Mouse (Mus musculus) megakaryocyte-erythroid progenitor cell, adult 5 weeks (primary cell): Measurements from ENCODE around the gene Olfr560. TPM values are rescaled to one million over a fixed set of nuclear protein-coding genes. Genes with fewer than 3 reads are reported as not detected.

Experiments
- polyA plus RNA-seq: library from polyadenylated mRNA; stranded (reverse); fragments of >175 nt; gene quantifications from 2 replicates; pipeline ENCODE4 v1.2.3, GENCODE M21; 2012

Gene Olfr560
- polyA plus RNA-seq, result not detected in 2 replicates

DNA sequence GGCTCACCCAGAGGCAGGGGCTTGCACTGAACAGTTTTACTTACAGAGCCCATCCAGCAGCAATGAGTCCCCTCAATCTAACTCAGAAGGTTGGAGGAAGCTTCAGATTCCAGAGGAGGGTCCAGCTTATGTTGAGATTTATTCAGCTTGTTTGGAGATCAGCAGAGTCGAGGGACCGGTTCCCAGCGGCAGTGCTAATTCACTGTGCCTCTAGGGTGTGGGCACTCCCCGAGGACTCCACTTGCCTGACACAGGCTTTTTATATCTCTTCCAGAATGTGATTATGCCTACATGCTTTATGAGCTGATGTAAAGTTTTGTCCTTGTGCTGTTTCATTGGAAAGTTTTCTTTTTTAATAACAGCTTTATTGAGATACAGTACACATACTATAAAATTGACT lies at the start of gene Olfr560, which contains the start of gene Olfr78:
Gene Olfr560, minus strand, starts transcription at position 101 of the 400 bp plus-strand sequence.
Gene Olfr78, minus strand, starts transcription at position 206 of the 400 bp plus-strand sequence.

DNA sequence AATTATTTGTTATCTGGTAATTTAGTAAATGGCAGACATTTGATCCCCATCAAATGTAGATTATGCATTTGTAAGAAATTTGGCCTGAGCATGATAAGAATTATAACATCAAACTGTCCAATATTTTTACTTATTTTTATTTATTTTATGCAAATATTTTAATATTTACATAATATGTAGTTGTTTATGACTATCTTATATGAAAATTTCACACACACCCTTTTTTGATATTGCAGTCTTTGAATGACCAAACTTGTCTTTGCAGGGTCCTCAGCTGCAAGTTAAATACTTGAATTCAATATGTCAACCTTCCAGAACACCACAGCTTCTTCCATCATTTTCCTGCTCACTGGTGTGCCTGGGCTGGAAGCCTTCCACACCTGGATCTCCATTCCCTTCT lies 44.0 kb upstream of the Olfr560 start, which contains the start of gene Olfr564:
Gene Olfr564, plus strand, starts transcription at position 301 of the 400 bp plus-strand sequence.

DNA sequence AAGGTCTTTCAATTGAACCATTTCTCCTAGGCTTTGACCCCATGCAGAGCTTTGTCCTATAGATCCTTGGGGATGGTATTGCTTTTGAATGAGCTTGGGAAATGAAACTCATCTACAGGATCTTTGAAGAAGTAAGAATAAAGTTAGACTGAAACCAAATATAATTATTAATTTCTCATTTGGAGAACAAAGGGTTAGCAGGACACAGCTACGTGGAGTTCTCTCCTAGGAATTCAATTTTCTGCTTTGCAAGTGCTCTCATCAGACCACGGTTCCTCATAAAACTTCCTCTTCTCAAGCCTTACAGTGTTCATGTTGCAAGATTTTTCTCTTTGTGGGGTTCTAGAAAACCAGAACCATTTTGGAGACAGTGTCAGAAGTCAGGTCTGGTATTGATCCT lies 11.8 kb upstream of the Olfr560 start, which contains the start of gene Olfr561:
Gene Olfr561, plus strand, starts transcription at position 301 of the 400 bp plus-strand sequence.

DNA sequence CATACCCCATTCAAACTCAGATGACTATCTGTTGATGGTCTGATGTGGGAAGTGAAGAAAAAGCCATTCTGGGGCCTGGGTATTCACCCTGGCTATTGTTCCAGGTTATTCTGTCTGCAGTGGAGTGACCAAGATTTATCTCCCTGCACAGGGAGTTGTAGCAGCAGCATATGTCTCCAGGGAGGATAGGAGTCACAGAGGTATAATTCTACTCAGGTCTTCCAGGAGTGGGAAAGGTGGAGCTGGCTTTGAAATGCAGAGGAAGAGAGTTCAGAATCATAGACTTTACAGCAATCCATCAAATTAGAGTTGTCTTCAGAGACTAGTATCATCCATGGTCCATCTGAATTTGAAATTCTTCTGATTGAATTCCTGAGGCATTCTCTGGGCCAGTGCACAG lies 31.8 kb downstream of the Olfr560 start, which contains the start of gene Olfr559:
Gene Olfr559, minus strand, starts transcription at position 101 of the 400 bp plus-strand sequence.

DNA sequence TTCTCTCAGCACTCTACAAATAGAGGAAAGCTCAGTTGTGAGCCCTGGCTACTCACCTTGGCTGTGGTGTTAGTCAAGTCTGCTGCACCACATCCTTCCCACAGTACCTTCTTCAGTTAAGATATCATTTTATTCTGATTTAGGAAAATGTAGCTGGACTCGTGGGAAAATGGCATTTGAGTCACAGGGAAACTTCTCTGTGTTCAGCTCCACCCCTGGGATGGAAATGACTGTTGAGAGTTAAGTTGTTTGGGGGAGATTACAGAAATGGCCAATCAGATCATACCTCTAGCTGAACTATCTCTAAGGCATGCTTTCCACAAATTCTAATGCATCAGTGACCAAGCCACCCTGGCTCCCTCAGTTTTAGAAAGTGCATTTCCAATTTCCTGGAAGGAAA lies 40.2 kb downstream of the Olfr560 start, which contains the start of gene Olfr33:
Gene Olfr33, minus strand, starts transcription at position 101 of the 400 bp plus-strand sequence.

DNA sequence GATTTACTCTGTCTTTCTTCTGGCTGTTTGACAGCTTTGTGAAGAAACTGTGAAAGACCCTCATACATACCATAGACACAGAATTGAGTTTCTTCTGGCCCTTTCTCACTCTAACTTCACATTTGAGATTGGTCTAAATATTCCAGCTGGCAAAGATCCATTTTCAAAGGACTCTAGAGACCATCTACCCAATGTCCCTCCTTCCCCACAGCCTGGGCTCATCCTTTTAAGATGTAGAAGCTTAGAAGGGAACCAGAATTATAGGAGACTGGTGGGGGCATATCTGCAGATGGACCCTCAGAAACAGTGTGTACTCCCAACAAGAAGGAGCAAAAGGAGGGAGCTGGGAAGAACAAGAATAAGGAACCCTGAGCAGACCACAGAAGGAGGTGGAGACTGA lies 57.3 kb downstream of the Olfr560 start, which contains the start of gene Olfr558:
Gene Olfr558, plus strand, starts transcription at position 301 of the 400 bp plus-strand sequence.

Other genes starting within 250 kb of the Olfr560 start
- gene Olfr547, start 224.6 kb downstream of the Olfr560 start, polyA plus RNA-seq, result not detected in 2 replicates
- not detected in 2 replicates for gene Olfr548-ps1, start 218.5 kb downstream of the Olfr560 start, polyA plus RNA-seq
- not detected in 2 replicates for gene Olfr549, start 209.5 kb downstream of the Olfr560 start, polyA plus RNA-seq
- gene Trim21, start 193.9 kb downstream of the Olfr560 start, polyA plus RNA-seq, result 6.4 and 9.6 TPM in 2 replicates
- gene Olfr550, start 187.9 kb downstream of the Olfr560 start, polyA plus RNA-seq, result not detected in 2 replicates
- 0.04 TPM in 1 of 2 replicates, not detected in the other for gene Olfr551, start 167.5 kb downstream of the Olfr560 start, polyA plus RNA-seq
- gene Olfr552, start 161.6 kb downstream of the Olfr560 start, polyA plus RNA-seq, result not detected in 2 replicates
- not detected in 2 replicates for gene Olfr553, start 141.1 kb downstream of the Olfr560 start, polyA plus RNA-seq
- gene Olfr554, start 120.9 kb downstream of the Olfr560 start, polyA plus RNA-seq, result not detected in 2 replicates
- gene Olfr555, start 100.5 kb downstream of the Olfr560 start, polyA plus RNA-seq, result not detected in 2 replicates
- not detected in 2 replicates for gene Olfr556, start 94.5 kb downstream of the Olfr560 start, polyA plus RNA-seq
- 1.6 and 1.8 TPM in 2 replicates for gene Trim68, start 72.0 kb downstream of the Olfr560 start, polyA plus RNA-seq
- gene Olfr557, start 63.5 kb downstream of the Olfr560 start, polyA plus RNA-seq, result not detected in 2 replicates
- gene Olfr558, start 57.2 kb downstream of the Olfr560 start, polyA plus RNA-seq, result not detected in 2 replicates
- gene Olfr33, start 40.3 kb downstream of the Olfr560 start, polyA plus RNA-seq, result not detected in 2 replicates
- gene Olfr559, start 31.9 kb downstream of the Olfr560 start, polyA plus RNA-seq, result not detected in 2 replicates
- 0.01 and 0.03 TPM in 2 replicates for gene Olfr78, start 105 bp upstream of the Olfr560 start, polyA plus RNA-seq
- not detected in 2 replicates for gene Olfr561, start 11.9 kb upstream of the Olfr560 start, polyA plus RNA-seq
- not detected in 2 replicates for gene Olfr564, start 44.1 kb upstream of the Olfr560 start, polyA plus RNA-seq
- not detected in 2 replicates for gene Olfr566, start 99.4 kb upstream of the Olfr560 start, polyA plus RNA-seq
- gene Olfr568, start 117.8 kb upstream of the Olfr560 start, polyA plus RNA-seq, result not detected in 2 replicates
- gene Olfr569, start 131.5 kb upstream of the Olfr560 start, polyA plus RNA-seq, result not detected in 2 replicates
- not detected in 2 replicates for gene Olfr570, start 135.2 kb upstream of the Olfr560 start, polyA plus RNA-seq
- gene Olfr571, start 158.2 kb upstream of the Olfr560 start, polyA plus RNA-seq, result not detected in 2 replicates
- gene Olfr572, start 165.0 kb upstream of the Olfr560 start, polyA plus RNA-seq, result not detected in 2 replicates
- not detected in 2 replicates for gene Olfr573-ps1, start 183.2 kb upstream of the Olfr560 start, polyA plus RNA-seq
- not detected in 2 replicates for gene Olfr574, start 189.1 kb upstream of the Olfr560 start, polyA plus RNA-seq
- not detected in 2 replicates for gene Olfr575, start 199.4 kb upstream of the Olfr560 start, polyA plus RNA-seq
- not detected in 2 replicates for gene Olfr576, start 203.3 kb upstream of the Olfr560 start, polyA plus RNA-seq
- gene Olfr577, start 216.6 kb upstream of the Olfr560 start, polyA plus RNA-seq, result not detected in 2 replicates
- not detected in 2 replicates for gene Olfr578, start 230.0 kb upstream of the Olfr560 start, polyA plus RNA-seq